Mouse (Mus musculus): ENCODE measurements around the gene Zfyve16. TPM values are rescaled to one million over a fixed set of nuclear protein-coding genes. Genes with fewer than 3 reads are reported as not detected.

Gene Zfyve16
- 10 to 100 TPM; 12.2 to 14.2 TPM for total RNA-seq (2021)

DNA sequence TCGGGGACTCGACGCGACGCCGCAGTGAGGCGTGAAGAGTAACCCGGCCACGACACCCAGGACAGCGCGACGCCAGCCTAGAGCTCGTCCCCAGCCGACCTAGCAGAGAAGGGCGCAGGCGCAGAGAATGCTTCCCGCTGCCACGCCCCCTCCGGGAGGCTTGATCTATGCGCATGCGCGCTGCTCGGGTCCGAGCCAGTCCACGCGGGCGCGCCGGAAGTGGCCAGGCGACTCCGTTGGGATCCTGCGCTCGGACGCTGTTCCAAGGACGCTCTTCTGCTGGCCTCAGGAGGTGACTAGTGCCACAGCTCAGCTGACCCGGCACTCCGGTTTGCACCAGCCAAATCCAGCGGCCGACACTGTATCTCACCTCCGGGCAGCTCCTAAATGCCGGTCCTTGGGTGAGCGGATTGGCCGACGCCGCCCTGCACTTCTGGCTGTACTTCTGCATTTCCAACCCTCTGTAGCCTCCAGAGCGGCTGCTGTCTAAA, at the start of gene Zfyve16:
Gene Zfyve16 (minus strand): TSS at position 148 of the 491 bp plus-strand sequence.
- intact Hi-C loops (cut with DNase I) = no loop called here

DNA sequence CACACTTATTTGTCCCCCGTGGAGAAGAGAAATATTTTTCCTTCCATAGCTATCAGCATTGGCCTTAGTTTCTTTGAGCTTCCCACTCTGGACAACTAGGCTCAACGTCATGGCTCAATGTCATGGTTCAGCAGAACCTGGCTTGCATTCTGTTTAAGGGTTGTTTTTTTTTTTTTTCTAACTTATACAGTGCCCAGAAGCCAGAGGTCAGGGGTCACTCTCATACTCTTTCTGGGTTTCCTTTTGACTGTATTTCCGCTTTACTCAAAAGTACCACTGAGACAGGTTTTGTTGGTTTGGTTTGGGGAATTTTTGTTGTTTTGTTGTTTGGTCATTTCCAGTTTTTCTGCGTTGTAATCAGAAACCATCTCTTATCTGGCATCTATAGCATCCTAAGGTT, 47.5 kb upstream of the Zfyve16 start:
- intact Hi-C loops (cut with DNase I) = no loop called here
- no peak for DNase-seq (ENCODE audit: low spot score)

More for the DNA sequence above, at the start of gene Zfyve16:
- peak; percentile 95 for DNase-seq (ENCODE audit: low spot score)

DNA sequence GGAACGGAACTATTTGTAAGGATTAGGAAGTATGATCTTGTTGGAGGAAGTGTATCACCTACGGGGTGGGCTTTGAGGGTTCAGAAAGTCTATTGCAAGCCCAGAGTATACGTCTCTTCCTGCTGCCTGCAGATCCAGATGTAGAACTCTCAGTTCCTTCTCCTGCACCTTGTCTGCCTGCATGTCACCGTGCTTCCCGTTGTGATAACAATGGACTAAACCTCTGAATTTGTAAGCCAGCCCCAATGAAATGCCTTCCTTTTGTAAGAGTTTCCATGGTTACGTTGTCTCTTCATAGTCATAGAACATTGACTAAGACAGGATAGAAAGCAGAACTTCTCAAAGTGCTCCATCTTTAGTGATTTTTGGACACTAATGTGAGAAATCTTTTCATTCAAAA, 46.0 kb upstream of the Zfyve16 start:
- no peak for DNase-seq (ENCODE audit: low spot score)
- intact Hi-C loops (cut with DNase I) = no loop called here

DNA sequence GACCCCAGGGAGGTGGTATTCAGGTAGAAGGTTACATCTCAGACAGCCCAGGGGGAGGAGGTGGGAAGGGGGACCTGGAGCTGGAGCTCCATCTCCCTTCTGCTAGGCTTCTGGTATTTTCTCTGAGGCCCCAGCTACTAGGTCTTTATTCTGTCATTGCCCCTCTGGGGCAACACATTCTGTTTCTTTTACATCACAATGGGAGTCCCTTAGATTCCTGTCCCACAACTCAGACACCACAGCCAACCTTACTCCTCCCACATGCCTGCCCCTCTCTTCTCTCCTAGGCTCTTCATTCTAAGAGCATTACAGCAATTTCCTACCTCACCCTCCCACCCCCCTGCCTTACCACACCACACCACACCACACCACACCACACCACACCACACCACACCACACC, 45.4 kb upstream of the Zfyve16 start, which contains the start of gene Spz1:
Gene Spz1 (minus strand): TSS at position 101 of the 400 bp plus-strand sequence.
- intact Hi-C loops (cut with DNase I) = no loop called here
- no peak for DNase-seq (ENCODE audit: low spot score)

- intact Hi-C loops (cut with DNase I) = no loop called here
- no peak for DNase-seq (ENCODE audit: low spot score)
Measured at GRCm38 (mm10) chr13:92559429-92559828, 28.8 kb upstream of the Zfyve16 start.

GRCm38 (mm10) chr13:92557229-92557628, 26.6 kb upstream of the Zfyve16 start:
- intact Hi-C loops (cut with DNase I) = no loop called here

DNA sequence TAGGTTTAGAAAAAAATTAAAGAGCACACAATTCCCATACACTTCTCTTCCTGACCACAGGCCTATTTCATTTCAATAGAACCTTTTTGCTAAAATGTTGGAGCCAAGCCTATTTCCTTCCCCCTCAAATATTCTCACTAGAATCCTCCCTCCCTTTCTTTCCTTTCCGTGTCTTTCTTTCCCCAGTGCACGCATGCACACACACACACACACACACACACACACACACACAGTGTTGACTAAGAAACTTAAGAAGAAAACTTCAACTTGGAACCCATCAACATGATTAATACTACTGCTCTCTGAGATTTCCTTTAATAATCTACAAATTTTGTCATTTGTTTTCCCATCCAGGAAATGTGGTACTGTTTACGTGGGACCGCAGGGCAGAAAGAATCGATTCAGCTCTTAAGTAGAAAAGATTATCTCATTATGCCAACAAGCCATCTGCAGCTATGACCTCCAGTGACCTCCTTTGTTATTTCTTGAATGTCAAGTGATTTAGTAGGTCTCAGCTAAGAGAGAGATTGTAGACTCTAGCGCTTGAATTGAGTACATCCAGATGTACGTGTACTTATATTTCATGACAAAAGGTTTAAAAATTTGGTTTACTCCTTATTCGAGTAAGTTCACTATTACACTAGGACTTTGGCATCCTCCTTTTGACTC, 25.9 kb upstream of the Zfyve16 start:
- intact Hi-C loops (cut with DNase I) = no loop called here
- no peak for DNase-seq (ENCODE audit: low spot score)

More at GRCm38 (mm10) chr13:92557229-92557628, 26.6 kb upstream of the Zfyve16 start:
- no peak for DNase-seq (ENCODE audit: low spot score)

GRCm38 (mm10) chr13:92547093-92547492, 16.4 kb upstream of the Zfyve16 start:
- no peak for DNase-seq (ENCODE audit: low spot score)
- intact Hi-C loops (cut with DNase I) = no loop called here

DNA sequence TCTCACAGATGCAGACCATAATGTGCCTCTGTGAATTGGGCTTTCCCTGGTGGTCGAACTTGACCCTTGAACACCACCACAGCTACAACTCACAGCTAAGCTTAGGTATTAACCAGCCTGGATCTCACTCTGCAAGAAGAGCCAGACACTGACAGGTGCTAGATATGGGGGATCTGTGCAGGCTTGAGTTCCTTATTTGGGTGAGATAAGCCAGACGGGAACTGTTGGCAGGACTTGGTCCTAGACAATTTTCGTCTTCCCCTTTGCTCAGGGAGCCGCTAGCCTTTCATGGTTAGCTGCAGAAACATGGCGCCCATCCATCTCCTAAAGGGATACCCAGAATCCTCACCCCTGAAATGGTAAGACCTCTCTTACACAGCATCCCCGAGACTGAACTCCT, 10.3 kb upstream of the Zfyve16 start:
- intact Hi-C loops (cut with DNase I) = no loop called here
- DNase-seq (ENCODE audit: low spot score) = no peak

GRCm38 (mm10) chr13:92539126-92539525, 8.5 kb upstream of the Zfyve16 start:
- intact Hi-C loops (cut with DNase I) = no loop called here
- no peak for DNase-seq (ENCODE audit: low spot score)

DNA sequence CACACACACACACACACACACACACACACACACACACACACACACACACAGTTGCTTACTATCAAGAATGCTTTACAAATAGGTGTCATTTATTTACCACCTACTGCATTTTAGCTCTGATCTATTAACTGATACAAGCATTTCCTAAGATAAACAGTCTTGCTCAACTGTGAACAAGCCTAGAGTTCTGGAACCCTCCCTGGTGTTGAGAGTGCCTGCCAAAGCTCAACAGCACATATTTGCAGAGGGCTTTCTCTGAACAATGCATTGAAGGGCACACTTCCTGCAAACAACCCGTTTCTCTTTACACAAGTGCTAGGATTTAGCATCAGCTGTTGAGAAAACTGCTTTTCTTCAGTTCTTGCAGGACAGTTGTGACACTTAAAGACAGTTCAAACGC, 3.1 kb upstream of the Zfyve16 start:
- intact Hi-C loops (cut with DNase I) = no loop called here
- DNase-seq (ENCODE audit: low spot score) = no peak

DNA sequence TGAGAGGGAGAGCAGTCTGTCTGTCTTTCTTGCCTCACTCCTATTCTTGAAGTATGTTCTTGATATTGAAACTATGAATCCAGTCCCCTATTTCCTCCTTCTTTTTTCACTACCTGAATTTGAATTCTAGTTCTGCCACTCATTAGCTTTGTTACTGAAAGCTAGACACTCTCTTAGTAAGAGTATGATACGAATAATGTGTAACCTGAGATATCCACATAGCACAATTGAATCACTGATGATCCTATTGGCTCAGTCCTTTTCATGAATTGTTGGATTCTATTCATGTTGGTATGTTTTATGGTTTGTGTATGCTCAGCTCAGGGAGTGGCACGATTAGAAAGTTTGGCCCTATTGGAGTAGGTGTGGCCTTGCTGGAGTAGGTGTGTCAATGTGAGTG, 1.5 kb upstream of the Zfyve16 start:
- DNase-seq (ENCODE audit: low spot score) = no peak
- intact Hi-C loops (cut with DNase I) = no loop called here

GRCm38 (mm10) chr13:92531237-92531636, 569 bp upstream of the Zfyve16 start:
- intact Hi-C loops (cut with DNase I) = no loop called here
- DNase-seq (ENCODE audit: low spot score) = no peak

DNA sequence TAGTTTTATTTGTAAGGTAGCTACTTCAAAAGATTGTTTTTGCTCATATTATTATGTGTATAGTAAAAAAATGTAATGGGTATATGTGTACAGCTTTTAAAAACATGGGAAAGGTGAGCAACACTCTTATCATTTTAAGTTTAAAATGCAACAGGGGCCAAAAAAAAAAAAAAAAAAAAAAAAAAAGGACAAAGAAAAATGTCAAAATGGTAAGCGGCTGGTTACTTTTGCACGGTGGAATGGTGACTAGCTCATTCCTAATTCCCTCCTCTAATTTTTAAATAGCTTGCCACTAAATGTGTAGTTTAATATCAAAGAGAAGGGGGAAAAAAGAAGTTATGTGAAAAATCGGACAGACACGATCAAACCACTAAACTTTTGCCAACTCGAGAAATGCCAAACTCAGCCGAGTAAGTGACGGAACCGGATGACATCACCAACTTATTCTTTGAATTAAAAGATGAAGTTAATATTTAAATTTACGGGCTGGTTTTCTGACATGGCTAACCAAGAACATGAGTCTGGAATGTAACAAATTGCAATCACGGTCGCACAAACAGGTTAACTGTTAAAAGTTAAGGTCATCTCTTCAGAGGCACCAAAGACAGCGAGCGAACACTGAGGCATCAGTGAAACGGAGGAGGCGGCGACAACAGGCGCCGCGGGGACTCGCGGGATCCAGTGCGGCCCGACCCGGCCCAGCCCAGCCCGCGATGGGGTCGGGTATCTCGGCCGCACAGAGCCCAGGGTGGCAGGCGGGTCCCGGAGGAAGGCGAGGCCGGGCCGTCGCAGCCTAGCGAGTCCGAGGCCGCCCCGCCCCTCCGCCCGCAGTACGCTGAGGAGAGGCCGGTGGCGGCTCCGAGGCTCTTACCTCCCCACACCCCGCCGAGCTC, 594 bp downstream of the Zfyve16 start:
- intact Hi-C loops (cut with DNase I) = no loop called here
- no peak for DNase-seq (ENCODE audit: low spot score)

DNA sequence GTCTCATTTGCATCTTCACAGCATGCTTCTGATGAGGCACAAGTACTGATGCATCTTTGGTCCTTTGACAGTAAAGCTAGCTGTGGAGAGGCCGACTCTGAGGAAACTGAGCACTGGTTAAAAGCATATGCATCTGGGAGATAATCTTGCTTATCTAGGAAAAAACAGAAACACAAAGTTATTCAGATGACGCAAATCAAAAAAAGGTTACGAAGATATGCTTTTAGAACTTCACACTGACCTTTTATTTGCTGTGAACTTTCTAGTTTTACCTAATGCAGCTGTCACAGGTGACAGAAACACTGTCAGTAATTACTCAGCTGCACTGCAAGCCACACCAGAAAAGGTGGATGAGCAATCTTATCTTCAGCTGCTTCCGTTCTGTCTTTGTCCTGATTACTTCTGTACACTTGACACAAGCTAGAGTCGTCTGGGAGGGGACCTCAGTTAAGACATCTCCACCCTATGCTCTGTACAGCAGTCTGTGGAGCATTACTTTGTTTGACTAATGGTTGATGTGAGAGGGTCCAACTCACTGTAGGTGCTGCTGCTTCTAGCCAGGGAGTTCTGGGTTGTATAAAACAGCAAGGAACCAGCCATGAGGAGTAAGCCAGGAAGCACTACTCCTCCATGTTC, 7.4 kb downstream of the Zfyve16 start:
- no peak for DNase-seq (ENCODE audit: low spot score)
- intact Hi-C loops (cut with DNase I) = no loop called here

- no peak for DNase-seq (ENCODE audit: low spot score)
- intact Hi-C loops (cut with DNase I) = no loop called here
Measured at GRCm38 (mm10) chr13:92504871-92505270, 25.8 kb downstream of the Zfyve16 start.

GRCm38 (mm10) chr13:92491923-92492322, 38.7 kb downstream of the Zfyve16 start:
- intact Hi-C loops (cut with DNase I) = no loop called here
- no peak for DNase-seq (ENCODE audit: low spot score)

- no peak for DNase-seq (ENCODE audit: low spot score)
- intact Hi-C loops (cut with DNase I) = no loop called here
Measured at GRCm38 (mm10) chr13:92490817-92491216, 39.9 kb downstream of the Zfyve16 start.

DNA sequence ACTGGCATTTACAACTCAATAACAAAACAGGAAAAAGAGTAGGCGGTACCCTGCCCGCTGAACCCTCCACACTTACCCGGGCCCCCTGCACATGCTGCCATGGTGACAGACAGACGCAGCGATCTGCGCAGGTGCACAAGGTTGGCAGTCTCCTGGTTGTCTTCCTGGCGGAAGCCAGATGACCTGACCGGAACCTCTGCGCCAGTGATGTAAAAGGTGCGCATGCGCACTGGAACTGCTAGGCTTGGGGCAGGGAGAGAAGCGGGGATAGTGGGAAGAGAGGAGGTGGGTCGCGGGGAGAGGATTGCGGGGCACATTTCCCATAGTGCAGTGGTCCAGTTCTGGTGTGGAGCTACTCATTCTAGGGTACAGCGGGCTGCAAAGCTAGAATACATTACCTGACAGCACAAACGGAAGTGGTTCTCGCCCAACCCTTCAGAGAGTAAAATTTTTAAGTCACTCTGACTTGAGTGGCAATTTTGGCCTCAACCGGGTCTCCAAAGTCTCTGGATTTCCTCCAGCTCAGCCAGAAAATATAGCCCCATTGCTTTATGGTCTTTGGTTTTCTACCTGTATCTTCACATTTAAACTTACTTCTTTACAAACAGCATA, 46.7 kb downstream of the Zfyve16 start, which contains the start of gene Fam151b:
Gene Fam151b (minus strand): TSS at position 164 of the 612 bp plus-strand sequence.
- DNase-seq (ENCODE audit: low spot score) = peak; percentile 82
- intact Hi-C loops (cut with DNase I) = loop anchor here (2.0 kb wide), 2 partner anchors 127 to 575 kb away; no protein-coding TSS in a partner anchor

DNA sequence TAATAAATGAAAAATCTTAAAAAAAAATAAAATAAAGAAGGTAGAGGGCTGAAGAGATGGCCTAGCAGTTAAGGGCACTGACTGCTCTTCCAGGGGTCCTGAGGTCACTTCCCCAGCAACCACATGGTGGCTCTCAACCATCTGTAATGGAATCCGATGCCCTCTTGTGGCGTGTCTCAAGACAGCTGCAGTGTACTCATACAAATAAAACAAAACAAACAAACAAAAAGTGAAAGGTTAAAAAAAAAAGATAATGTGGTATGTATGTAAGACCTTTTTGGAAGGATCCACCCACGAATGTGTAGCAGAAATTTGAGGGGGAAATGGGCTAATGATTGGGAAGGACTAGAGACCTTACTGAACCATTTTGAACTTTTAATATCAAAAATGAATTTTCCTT, 47.3 kb downstream of the Zfyve16 start:
- DNase-seq (ENCODE audit: low spot score) = no peak
- intact Hi-C loops (cut with DNase I) = loop anchor here (2.0 kb wide), 1 partner anchor 127 kb away; no protein-coding TSS in a partner anchor

All from heart, postnatal 25 days (tissue).